Mouse (Mus musculus) cerebellum, adult 18-20 months (tissue): ENCODE measurements at regions not wholly inside any gene's neighbourhood (a gene's known extent, or its start where the extent isn't known, plus 50 kb on each side); places are given as distances from the start of the nearest gene placed in this dataset.

Experiments
- DNase-seq, 2 experiments: peaks; one replicate each; pipeline ENCODE4 v3.0.0; 2021

DNA sequence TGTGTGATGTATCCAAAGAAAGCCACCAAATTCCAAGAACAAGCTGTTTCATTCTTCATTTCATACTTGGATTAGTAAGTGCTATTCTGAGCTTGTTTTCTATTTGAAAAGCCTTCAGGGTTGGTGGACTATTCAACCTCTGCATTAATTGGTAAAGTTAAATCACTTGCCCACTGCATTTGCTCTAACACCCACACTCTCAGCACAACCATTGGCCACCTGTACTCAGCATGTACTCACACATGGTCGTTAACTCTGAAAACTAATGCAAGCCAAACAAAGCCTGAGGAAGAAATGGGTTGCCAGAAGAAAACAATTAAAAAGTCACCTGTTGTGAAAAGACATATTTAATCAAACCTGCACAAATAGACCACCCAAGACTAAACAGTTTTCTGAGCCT lies 267.5 kb downstream of the Trim52 start:
- DNase-seq: no peak

DNA sequence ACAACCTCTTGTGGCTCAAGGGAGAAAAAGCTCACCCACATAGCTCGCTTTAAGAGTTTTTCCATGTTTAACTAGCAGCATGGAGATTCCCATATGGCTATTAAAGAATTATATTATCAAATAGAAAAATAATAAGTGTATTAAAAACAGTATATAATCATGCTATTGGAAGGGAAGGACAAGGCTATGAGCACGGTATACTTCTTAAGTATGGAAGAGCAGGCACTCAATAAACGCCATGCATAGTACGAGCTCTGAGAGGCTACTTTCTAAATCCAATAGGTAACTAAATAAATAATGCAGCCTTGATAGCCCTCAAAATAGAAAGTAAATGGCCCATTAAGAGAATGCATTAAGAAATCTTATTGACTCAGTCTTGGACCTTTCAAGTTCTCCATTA lies 273.6 kb downstream of the Trim52 start:
- DNase-seq: no peak

DNA sequence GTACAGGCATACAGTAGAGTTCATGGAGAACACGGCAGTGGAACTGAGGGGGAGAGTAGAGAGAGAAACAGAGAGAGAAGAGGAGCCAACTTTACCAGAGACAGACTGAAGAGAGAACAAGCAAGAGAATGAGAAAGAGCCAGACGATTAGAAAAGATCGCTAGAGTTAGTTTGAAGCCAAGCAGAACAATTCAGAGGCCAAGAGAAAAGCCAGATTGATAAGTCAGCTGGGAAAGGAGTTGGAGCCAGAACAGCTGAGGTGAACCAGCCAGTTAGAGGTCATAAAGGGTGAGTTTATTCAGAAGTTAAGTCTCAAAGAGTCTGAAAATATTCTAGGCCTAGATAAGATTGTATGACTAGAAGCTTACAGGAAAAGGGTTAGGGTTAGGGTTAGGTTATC lies 281.7 kb downstream of the Trim52 start:
- no peak for DNase-seq

DNA sequence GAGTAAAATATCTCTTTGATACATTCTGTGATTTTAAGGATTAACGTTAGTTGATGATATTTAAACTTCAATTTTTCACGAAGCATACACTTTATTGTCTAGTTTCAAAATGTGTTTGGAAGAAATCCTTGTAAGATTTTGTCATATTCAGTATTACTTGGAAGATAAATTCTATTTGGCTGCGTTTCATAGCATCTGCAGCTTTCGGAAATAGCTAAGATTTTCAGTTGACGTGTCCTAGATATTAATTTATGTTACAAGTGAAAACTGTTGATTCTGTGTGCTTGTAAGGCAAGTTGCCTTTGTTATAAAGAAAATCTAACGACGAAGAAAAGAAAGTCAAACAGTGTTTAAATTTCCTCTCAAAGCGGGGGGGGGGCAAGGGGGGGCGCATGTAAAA lies 284.5 kb downstream of the Trim52 start:
- DNase-seq: no peak

DNA sequence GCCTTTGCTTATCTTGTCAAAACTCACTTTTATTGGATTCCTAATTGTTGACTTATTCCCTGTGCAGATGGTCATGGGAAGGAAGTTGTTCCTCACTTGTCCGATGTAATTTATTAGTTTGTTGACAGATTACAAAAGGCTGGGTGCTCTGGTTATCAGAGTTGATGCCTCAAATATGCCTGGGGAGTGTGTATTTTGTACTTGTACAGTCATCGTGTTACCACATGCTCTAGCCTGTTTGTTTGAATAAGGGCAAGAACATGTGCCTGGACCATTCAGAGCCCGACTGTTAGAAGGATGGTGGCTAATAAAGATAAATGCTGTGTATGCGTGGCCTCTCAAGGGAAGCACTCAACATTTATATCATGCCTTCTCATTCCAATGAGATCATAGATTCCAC lies 288.0 kb downstream of the Trim52 start:
- DNase-seq: no peak

DNA sequence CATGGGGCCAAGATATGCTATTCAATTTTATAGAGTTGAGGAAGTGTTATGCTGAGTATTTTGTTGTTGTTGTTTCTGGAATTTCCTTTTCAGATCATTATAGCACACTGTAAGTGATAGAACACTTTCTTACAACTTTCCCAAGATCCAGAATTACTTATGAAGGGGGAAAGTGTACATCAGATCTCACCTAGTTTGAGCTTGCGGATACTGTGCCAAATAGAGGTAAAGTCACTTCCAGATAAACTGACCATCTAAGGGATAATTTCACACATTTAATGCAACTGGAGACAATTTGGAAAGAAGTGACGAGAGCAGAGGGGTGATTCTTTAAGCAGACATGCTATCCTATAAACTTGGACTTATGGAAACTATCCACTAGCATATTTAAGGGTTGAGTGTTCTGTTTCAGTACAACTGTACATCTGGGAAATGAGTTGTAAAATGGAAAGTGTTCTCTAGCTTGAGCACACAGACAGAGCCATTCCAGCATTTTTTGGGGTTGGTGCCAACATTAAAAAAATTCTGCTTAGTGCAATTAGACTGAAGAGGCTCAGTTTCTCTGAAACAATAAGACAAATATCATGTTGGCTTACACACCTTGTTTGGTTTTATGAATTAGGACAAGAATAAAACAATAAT lies 307.0 kb downstream of the Trim52 start:
- DNase-seq: no peak

DNA sequence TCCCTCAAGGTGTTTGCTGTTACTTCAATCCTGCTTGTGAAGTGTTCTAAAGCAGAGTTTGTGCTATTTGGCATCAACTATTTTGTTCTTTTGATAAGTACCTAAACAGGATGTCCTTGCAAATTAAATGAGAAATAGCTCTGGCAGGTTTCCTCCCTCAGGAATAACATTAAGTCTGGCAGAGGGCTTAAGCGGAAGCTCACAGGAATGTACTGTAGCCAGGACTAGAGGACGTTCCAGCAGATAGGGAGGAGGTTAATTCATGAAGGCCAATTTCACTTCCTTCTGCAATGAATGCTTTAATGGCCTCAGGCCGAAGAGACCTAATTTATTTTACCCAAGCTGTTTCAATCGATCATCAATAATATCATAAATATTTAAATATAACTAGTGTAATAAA lies 318.7 kb downstream of the Trim52 start:
- DNase-seq: no peak

DNA sequence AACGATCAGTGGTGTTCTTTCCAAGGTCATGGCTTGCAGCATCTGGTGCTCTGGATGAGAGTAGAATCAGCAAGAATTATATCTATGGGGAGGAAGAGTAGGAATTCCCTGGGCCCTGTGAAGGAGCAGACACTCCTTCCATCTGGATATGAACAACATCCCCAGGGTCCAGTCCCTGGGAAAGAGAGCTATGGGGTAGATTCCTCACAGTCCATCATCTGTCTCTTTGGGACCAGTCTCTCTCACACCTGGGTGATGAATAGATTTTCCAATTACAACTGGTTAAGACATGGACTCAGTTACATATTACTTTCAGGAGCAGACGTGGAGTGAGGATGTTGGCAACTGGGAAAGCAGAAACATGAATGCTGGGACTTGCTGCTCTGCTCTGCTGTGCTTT lies 322.6 kb downstream of the Trim52 start:
- no peak for DNase-seq

DNA sequence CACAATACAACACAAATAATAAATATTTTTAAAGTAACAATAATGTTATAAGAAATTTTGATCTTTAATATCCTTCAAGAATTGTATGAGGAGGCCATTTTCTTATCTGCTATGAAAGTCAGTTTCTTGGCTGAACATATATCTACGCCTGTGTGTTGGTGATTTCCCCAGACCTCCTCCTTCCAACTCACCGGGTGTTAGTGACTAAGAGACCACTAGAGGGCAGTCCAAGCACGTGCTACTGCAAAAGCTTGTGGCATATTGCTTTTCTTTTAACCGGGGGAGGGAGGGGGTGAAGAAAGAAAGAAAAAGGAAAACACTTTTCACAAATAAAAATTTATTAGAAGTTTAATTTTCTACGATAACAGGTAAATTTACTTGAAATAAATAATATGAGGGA lies 333.3 kb downstream of the Trim52 start:
- peak; percentile 46 to 55 for DNase-seq

DNA sequence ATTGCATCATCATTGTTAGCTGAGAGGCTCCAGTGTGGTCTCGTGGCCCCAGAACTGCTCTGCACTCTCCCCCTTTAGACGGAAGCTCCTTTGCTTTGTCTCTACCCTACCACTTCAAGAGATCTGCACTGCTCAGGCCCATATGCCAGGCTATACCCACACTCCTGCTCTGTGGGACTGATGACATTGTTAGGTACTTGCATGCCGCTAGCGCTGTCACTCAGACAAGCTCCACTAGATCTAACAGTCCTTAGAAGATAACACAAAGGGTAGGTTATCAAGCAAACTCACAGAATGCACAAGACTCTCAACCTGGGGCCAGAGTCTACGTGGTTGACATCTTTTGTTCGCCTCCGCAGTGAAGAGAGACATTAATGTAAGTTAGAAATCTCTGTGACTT lies 383.1 kb downstream of the Trim52 start:
- no peak for DNase-seq

DNA sequence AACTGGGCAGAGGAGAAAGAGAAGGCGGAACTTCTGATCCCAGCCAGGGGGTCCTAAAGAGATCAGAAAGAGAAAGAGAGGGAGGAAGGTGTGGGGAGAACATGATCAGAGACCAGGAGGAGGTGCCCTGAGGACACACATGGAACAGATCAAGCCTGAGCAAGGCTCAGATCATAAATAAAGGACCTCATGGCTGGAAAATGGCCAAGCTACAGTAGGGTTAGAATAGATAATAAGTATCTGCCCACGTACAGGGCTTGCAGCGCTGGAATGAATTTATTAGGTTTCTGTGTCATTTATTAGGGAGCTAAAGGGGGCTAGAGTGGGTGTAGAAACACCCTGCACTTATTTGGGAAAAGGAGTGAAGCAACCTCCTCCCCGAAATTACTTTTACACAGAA lies 385.4 kb downstream of the Trim52 start:
- DNase-seq: no peak

DNA sequence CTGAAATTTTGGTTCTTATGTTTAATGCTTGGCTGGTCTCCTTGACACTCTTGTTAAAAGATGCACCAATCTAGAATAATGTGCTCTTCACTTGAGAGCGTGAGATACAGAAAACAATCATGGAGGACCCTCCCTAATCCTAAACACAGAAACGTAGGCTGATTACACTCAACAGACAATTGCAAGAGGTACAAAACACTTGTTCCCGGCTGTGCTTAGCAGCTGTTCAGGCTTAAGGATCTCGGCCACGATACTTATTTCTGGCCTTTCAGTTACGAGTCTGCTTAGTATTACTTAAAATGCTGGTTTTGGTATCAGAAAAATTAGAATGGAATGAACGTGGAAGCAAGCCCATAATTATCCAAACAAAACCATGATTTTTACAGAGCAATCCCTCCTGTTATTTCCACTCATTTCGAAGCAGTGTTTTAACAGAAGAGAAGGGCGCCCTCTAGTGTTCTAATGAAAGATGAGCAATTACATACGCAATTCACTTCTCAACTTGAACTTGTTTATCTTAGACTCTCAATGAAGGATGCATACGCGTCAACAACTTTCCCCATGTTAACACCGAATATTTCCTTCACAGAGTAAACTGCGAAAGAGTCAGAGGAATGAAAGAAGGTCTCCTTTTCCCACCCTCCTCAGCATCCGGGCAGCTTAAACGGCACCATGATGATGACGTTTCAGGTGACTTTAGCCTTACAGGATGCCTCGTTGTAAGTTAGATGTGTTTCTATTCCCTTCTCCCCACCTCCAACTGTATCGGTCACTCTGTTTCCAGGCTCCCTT lies 394.5 kb downstream of the Trim52 start:
- DNase-seq: peak in 1 of 2 experiments; percentile 12

DNA sequence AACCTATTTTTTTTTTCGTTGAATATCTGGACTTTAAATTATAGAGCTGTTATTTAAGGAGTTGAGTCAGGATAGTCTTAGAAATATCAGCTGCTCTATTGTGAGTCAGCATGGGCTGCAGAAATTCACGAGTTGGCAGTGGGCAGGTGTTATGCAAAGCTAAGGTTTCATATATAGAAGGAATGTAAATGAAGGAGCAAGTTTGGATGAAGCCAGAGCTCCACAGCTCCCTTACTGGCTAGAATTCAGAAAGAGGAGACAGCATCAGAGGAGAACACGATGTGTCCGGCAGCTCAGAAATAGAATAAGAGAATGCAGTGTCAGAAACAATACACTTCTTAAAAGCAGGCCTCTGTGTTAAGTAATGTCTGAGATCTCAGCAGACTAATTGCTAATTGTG lies 400.9 kb downstream of the Trim52 start:
- DNase-seq: no peak

DNA sequence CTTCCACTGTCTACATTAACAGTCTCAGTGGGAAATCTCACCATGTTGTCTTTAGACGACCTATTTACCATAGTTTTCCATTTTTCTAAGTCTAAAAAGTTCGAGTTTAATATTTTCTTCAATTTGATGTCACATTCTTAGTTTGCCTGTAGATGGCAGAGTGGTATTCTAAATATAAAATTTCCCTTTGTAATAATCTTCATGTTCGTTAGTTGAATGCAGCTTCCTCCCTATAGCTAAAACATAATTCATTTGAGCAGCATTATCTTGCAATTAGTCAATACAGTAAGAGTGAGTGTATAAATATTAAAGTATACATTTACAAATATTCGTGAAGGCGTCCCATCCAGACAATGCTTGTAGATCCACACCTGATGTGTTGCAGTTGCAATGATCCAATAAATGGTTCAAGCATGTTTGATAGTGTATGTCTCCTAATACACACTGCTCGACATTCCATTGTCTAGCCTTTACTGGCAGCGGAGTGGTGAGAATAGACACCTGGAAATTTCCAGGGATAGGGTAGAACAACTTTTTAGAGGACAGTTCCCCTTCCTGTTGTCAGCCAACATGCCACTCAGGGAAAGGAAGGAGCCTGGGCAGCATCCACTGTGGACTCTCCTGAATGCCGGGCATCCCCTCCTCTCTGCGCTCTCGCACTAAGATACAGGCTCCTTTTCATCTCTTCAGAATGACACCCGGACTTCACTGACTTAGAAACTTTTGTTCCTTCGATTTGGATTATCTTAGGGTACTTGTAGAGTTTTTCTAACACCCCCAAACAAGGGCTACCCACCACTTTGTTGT lies 412.8 kb downstream of the Trim52 start:
- no peak for DNase-seq

DNA sequence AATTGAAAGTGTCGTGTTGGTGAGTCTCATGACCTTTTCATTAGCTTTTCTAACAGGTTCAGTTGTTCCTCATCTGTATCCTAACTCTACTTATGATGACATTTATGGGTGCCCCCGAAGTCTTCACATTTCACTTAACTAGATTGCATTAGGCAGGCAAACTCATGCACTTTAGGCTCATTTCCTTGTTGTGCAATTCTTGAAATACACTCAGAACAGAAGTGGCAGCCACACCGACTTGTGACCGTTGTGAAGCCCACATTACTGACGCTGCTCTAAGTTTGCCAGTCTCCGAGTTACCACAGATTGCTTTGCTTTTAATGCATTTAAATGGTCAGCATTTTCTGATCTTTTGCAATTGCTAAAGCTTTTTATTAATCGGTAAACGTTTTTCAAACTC lies 414.8 kb downstream of the Trim52 start:
- DNase-seq: no peak

DNA sequence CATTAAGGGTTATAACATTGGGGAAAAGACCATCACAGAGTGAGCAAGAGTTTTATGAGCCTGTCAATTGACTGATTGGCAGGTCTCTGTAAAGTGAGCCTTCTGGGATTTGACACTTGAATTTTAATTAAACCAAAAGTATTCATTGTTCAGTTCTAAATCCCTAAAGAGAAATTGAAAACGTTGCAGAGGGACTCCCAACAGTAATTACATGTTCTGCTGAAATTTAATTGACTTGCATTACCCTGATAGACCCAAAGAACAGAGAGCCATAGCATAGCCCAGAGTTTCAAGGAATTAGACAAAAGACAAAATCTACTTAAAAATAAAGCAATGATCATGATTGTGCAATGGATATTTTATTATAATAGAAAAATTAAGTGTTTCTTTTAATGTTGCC lies 444.2 kb downstream of the Trim52 start:
- no peak for DNase-seq

DNA sequence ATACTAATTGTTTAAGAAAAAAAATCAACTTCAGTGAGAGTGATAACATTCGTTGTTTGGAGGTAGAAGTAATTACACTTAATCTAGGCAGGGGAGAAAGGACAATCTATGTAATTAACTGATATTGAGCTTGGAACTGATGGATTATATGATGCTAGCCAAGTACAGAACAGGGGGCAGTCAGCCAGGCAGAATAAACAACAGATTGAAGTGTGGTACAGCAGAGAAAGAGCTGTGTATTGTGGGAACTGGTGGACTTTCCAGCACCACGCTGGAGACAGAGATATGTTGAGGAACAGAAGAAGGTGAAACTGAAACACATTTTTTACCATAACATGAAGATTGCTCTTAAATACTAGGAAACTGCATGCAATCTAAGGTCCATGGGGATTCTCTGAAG lies 473.3 kb downstream of the Trim52 start:
- no peak for DNase-seq

DNA sequence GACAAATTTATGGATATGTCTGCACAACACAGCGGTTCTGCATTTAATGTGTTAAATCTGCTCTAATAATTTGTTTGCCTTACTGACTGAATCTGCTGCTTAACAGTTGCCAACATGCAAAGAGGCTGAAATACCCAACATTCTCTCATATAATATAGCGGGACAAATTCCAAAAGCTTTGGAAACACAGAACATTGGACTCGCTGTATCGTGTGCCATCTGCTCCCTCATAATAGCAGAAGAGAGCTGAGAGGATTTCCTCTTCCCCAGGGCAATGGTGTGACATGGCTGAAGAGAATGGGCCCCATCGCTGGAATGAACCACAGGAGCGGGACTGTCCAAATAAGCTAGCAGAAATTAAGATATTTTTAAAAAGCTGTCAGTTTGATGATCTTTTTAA lies 475.9 kb downstream of the Trim52 start:
- peak in 1 of 2 experiments; percentile 14 for DNase-seq

DNA sequence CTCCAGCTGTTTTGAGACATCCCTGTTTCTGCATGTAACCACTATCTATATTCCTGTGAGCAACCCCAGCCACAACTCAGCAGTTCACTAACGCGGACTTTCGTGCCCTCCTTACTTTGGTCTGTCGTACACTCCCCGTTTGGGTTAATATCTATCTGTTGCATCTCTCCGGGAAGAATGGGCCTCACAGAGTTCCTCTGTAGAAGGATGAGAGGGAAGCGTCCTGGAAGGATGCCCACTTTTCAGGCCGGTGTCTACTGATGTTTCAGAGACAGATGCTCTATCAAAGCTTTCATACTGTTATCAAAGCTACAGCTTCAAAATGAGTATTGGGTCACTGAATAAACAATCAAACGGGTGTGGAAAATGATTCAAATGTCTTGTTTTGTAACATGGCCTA lies 487.4 kb downstream of the Trim52 start:
- no peak for DNase-seq

DNA sequence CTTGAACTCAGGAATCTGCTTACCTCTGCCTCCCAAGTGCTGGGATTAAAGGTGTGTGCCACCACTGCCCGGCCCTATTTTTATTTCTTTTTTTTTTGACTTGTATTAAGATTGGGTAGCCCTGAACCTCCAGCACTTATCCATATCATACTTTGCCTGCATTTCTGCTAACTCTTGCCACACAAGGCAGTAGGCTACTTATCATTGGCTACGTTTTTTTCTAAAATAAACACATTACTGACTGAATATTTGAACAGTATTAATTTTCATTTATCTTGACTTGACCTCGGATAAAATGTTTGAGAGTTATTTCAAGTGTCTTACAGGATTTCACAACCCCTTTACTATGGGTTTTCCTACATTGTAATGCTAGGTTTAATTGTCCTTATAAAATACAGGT lies 488.0 kb downstream of the Trim52 start:
- no peak for DNase-seq

DNA sequence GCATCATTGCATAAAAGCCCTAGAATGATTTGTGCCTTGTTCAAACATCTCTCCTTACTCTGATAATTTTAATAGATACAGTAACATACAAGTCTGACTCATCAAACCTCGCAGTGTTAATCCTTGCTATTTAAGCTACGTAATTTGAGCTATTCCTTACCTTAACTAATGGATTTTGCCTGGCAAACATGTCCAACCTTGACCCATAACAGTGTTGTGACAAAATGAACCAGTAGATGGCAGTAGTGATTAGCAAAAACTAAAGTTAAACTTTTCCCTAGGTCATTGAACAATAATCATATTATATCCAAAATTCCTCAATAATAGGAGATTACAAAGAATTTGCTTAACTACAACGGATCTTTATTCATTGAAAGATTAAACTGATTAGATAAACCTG lies 501.0 kb downstream of the Trim52 start:
- no peak for DNase-seq

DNA sequence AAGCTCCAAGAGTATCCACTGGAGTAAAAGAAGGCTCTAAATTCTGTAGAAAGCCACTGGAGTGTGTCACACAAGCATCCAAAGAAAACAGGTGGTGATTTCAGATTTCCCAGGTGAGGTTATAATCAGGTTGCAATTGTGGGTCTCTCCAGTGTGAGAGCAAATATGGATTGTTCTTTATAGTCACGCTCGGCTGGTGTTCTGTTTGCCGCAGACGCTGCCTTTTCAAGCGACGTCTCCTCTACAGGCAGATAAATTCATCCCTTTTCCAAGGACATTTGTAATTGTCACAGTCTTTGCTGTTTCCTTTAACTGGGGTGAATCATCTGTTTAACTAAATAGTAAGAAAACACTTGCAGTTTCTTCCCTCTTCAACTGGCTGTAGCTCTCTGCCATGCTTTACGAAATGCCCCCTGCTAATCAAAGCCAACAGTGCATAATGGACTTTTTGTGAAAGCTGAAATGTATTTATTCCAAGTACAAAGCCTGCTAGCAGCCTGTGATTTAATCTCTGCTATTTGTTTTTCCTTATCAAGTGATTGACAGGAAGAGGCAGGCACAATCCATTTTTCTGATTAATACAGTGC lies 502.4 kb downstream of the Trim52 start:
- DNase-seq: no peak
